Mouse (Mus musculus): ENCODE measurements around the gene Crx. TPM values are rescaled to one million over a fixed set of nuclear protein-coding genes. Genes with fewer than 3 reads are reported as not detected.

Gene Crx
- polyA plus RNA-seq, 1 experiment from 2014 or later, result not detected

DNA sequence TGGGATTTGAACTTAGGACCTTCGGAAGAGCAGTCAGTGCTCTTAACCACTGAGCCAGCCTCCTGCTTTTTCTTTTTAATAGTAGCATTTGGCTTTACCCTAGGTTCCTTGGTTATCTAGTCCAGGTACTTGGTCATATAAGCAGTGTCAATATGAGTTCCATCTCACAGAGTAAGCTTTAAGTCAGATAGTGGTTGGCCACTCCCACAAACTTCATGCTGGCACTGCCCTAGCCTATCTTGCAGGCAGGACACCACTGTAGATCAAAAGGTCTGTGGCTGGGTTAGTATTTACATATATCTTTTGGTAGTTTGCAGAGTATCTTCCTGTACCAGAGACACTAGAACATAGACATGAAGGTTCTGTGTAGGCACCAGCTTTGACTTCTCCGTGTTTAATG is 4.4 kb upstream of the Crx start:
- Histone ChIP-seq H3K4me2 (replicated peaks; ENCODE audit: low read depth) (no peak overlapping the region), H3K9me3 (ENCODE audit: control insufficient read depth, low read length) (no peaks in the 10 kb centered on the region), H3K4me1 (replicated peaks; ENCODE audit: control insufficient read depth, insufficient read depth) (no peaks in the 10 kb centered on the region), H3K4me3 (ENCODE audit: low read depth, low read length) (no peak overlapping the region), H3K9ac (ENCODE audit: low read length) (no peak overlapping the region), H3K27me3 (ENCODE audit: control insufficient read depth, insufficient read depth, low read length) (no peaks in the 10 kb centered on the region), H3K27ac (replicated peaks) (no peak overlapping the region), H3K36me3 (ENCODE audit: control insufficient read depth, insufficient read depth, low read length) (no peaks in the 10 kb centered on the region)
- no peak for ATAC-seq (ENCODE audit: low FRiP score, low TSS enrichment)
- no peak for DNase-seq (ENCODE audit: low spot score)
- 79% methylated on average over 2 of the region's 2 CpGs for WGBS
- TF ChIP-seq EP300 (optimal IDR thresholded peaks at IDR 0.05), result no peak
- TF ChIP-seq CTCF (IDR thresholded peaks at IDR 0.05; ENCODE audit: low read depth), result no peak

DNA sequence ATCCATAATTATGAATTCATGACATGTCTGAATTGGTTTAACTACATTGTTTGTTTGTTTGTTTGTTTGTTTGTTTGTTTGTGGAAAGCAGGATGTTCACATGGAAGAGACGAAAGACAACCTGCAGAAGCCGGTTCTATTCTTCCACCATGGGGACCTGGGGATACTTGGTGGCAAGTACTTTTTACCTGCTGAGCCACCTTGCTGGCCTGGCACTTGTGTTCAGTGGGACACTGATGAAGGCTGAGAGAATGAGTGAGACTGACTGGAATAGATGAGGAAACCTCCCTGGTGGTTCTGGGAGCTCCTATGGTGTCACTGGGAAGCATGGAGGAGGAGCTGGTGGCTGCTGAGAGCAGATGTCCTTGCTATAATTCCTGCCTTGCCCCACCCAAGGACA is 2.5 kb upstream of the Crx start, which contains the start of gene Crxos:
Crxos (plus strand) TSS at position 301 of the 400 bp plus-strand sequence.
- H3K27ac ChIP-seq (replicated peaks), result no peak within 1 kb of the TSS
- ATAC-seq (ENCODE audit: low FRiP score, low TSS enrichment), result no peak
- 89% methylated on average over 2 of the region's 2 CpGs for WGBS

DNA sequence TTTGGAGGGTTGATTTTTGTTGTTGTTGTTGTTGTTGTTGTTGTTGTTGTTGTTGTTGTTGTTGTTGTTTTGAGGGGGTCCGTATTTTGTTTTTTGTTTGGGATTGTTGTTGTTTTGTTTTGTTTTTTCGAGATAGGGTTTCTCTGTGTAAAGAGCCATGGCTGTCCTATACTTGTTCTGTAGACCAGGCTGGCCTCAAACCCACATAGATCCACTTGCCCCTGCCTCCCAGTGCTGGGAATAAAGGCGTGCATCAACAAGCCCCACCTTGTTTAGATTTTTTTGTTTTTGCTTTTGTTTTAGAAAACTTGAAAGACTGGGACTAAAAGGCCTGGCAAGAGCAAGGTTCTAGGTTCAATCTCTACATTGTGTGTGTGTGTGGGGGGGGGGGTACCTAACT is 2.1 kb upstream of the Crx start:
- Histone ChIP-seq H3K27ac (replicated peaks) (no peak overlapping the region), H3K9me3 (ENCODE audit: control insufficient read depth, low read length) (no peaks in the 10 kb centered on the region), H3K27me3 (ENCODE audit: control insufficient read depth, insufficient read depth, low read length) (no peaks in the 10 kb centered on the region), H3K4me3 (ENCODE audit: low read depth, low read length) (no peak overlapping the region), H3K4me1 (replicated peaks; ENCODE audit: control insufficient read depth, insufficient read depth) (no peaks in the 10 kb centered on the region), H3K9ac (ENCODE audit: low read length) (no peak overlapping the region), H3K4me2 (replicated peaks; ENCODE audit: low read depth) (no peak overlapping the region), H3K36me3 (ENCODE audit: control insufficient read depth, insufficient read depth, low read length) (no peaks in the 10 kb centered on the region)
- TF ChIP-seq CTCF (IDR thresholded peaks at IDR 0.05; ENCODE audit: low read depth) (no peak), EP300 (optimal IDR thresholded peaks at IDR 0.05) (no peak)
- DNase-seq (ENCODE audit: low spot score) (no peak), ATAC-seq (ENCODE audit: low FRiP score, low TSS enrichment) (no peak)
- WGBS, result 56% methylated on average over 3 of the region's 3 CpGs

More for the DNA sequence above, 2.5 kb upstream of the Crx start, which contains the start of gene Crxos:
- Histone ChIP-seq H3K4me3 (ENCODE audit: low read depth, low read length) (no peak within 1 kb of the TSS), H3K4me2 (replicated peaks; ENCODE audit: low read depth) (no peak within 1 kb of the TSS), H3K27me3 (ENCODE audit: control insufficient read depth, insufficient read depth, low read length) (no peaks in the 10 kb centered on the region), H3K9me3 (ENCODE audit: control insufficient read depth, low read length) (no peaks in the 10 kb centered on the region), H3K9ac (ENCODE audit: low read length) (no peak within 1 kb of the TSS), H3K36me3 (ENCODE audit: control insufficient read depth, insufficient read depth, low read length) (no peaks in the 10 kb centered on the region), H3K4me1 (replicated peaks; ENCODE audit: control insufficient read depth, insufficient read depth) (no peaks in the 10 kb centered on the region)
- DNase-seq (ENCODE audit: low spot score), result no peak
- TF ChIP-seq EP300 (optimal IDR thresholded peaks at IDR 0.05) (no peak), CTCF (IDR thresholded peaks at IDR 0.05; ENCODE audit: low read depth) (no peak)

DNA sequence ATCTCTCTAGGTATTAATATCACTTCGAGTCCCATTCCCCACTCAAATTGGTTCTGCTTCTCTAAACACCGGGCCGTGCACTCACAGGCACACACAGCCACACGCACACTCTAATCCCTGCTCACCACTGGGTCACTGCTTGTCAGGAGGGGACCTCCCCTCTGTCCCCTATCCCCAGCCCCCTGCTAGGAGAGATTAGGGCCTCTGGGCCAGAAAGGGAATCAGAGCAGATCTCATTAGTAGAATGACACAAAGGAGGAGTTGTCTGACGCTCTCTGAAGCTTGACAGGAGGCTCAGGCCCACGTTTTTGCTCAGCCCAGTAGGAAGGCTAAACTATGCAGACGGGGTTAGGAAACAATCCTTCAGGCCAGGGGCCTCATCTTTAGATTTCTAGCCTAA is 1.6 kb upstream of the Crx start:
- no peak overlapping the region for H3K4me3 ChIP-seq (ENCODE audit: low read depth, low read length)

DNA sequence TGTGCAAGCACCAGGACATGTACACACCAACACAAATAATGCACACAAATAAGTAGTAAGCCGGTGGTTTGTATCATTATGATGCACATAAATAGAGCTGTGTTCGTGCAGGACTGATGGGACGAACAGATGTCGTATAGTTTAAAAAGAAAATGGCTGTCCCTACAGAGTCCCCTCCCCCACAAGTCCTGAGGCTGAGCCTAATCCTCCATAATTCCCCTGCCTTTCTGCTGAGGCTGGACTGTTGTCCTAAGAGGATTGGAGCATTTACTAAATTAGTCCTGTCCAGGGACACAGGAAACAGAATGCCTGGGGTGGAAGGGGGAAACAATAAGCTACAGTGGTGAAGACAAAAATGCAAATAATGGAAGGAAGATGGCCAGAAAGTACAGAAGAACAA is 15.7 kb downstream of the Crx start:
- DNase-seq (ENCODE audit: low spot score) (no peak), ATAC-seq (ENCODE audit: low FRiP score, low TSS enrichment) (no peak)
- Histone ChIP-seq H3K27ac (replicated peaks) (no peak overlapping the region), H3K4me1 (replicated peaks; ENCODE audit: control insufficient read depth, insufficient read depth) (no peaks in the 10 kb centered on the region), H3K9ac (ENCODE audit: low read length) (no peak overlapping the region), H3K36me3 (ENCODE audit: control insufficient read depth, insufficient read depth, low read length) (no peaks in the 10 kb centered on the region), H3K27me3 (ENCODE audit: control insufficient read depth, insufficient read depth, low read length) (no peaks in the 10 kb centered on the region), H3K4me3 (ENCODE audit: low read depth, low read length) (no peak overlapping the region), H3K9me3 (ENCODE audit: control insufficient read depth, low read length) (no peaks in the 10 kb centered on the region), H3K4me2 (replicated peaks; ENCODE audit: low read depth) (no peak overlapping the region)
- TF ChIP-seq EP300 (optimal IDR thresholded peaks at IDR 0.05), result no peak
- TF ChIP-seq CTCF (IDR thresholded peaks at IDR 0.05; ENCODE audit: low read depth), result no peak
- 71% methylated on average over 4 of the region's 4 CpGs for WGBS

More for the DNA sequence above, 1.6 kb upstream of the Crx start:
- Histone ChIP-seq H3K9ac (ENCODE audit: low read length) (no peak overlapping the region), H3K27me3 (ENCODE audit: control insufficient read depth, insufficient read depth, low read length) (no peaks in the 10 kb centered on the region), H3K9me3 (ENCODE audit: control insufficient read depth, low read length) (no peaks in the 10 kb centered on the region), H3K36me3 (ENCODE audit: control insufficient read depth, insufficient read depth, low read length) (no peaks in the 10 kb centered on the region), H3K4me2 (replicated peaks; ENCODE audit: low read depth) (no peak overlapping the region), H3K27ac (replicated peaks) (no peak overlapping the region), H3K4me1 (replicated peaks; ENCODE audit: control insufficient read depth, insufficient read depth) (no peaks in the 10 kb centered on the region)
- no peak for ATAC-seq (ENCODE audit: low FRiP score, low TSS enrichment)
- no peak for TF ChIP-seq CTCF (IDR thresholded peaks at IDR 0.05; ENCODE audit: low read depth)
- TF ChIP-seq EP300 (optimal IDR thresholded peaks at IDR 0.05), result no peak
- WGBS, result 21% methylated on average over 7 of the region's 7 CpGs
- DNase-seq (ENCODE audit: low spot score), result no peak

DNA sequence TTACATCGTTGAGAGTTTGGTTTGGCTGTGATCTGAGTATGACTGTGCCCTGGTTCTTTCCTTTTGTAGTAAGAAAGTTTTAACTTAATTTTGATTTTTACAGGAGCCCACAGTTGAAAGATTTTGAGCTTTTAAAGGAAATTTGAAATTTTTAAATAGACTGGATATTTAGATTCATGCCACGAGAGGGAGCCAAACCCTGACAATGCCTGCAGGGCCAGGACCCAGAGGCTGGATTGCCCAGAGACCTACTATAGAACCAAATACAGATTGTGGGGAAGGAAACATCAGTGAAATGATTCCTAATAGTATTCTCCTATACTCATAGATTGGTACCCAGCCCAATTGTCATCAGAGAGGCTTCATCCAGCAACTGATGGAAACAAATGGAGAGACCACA is 20.1 kb downstream of the Crx start:
- ATAC-seq (ENCODE audit: low FRiP score, low TSS enrichment), result no peak
- Histone ChIP-seq H3K9me3 (ENCODE audit: control insufficient read depth, low read length) (no peaks in the 10 kb centered on the region), H3K36me3 (ENCODE audit: control insufficient read depth, insufficient read depth, low read length) (no peaks in the 10 kb centered on the region), H3K27ac (replicated peaks) (no peak overlapping the region), H3K4me3 (ENCODE audit: low read depth, low read length) (no peak overlapping the region), H3K9ac (ENCODE audit: low read length) (no peak overlapping the region), H3K4me1 (replicated peaks; ENCODE audit: control insufficient read depth, insufficient read depth) (no peaks in the 10 kb centered on the region), H3K4me2 (replicated peaks; ENCODE audit: low read depth) (no peak overlapping the region), H3K27me3 (ENCODE audit: control insufficient read depth, insufficient read depth, low read length) (no peaks in the 10 kb centered on the region)
- 35% methylated on average over 2 of the region's 2 CpGs for WGBS
- TF ChIP-seq EP300 (optimal IDR thresholded peaks at IDR 0.05) (no peak), CTCF (IDR thresholded peaks at IDR 0.05; ENCODE audit: low read depth) (peak; percentile 43)
- DNase-seq (ENCODE audit: low spot score), result no peak
